Mouse (Mus musculus) effector memory CD4-positive, alpha-beta T cell, adult 7 months (primary cell): ENCODE data around the gene Serpina3k. TPM values are rescaled to one million over a fixed set of nuclear protein-coding genes. Genes with fewer than 3 reads are reported as not detected.

Experiments
- polyA plus RNA-seq: library from polyadenylated mRNA; unstranded; fragments of 100-300 nt; shearing (Covaris generic); gene quantifications from one replicate; pipeline ENCODE4 v1.2.1, GENCODE M21; 2017

Gene Serpina3k
- polyA plus RNA-seq, result not detected

DNA sequence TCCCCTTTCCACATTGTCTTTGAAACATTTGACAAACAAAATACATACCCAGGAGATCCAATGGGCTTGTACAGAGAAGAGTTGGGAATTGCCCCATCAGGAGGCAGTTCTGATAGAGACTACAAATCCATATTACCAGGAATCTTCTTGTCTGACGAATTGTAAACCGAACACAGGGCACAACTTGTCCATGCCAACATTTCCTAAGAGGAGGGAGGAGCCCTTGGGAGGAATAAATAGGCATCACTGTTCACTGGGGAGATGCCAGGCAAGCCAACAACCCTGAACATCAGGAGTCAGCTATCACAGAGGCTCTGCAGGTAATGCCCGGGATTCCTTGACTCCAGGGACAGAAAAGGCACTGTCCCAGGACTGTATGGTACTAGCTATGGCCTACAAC is at the start of gene Serpina3k, which contains the start of gene Serpina3m:
Gene Serpina3k (plus strand): TSS at position 261 of the 400 bp plus-strand sequence.
Gene Serpina3m (plus strand): TSS at position 261 of the 400 bp plus-strand sequence.

DNA sequence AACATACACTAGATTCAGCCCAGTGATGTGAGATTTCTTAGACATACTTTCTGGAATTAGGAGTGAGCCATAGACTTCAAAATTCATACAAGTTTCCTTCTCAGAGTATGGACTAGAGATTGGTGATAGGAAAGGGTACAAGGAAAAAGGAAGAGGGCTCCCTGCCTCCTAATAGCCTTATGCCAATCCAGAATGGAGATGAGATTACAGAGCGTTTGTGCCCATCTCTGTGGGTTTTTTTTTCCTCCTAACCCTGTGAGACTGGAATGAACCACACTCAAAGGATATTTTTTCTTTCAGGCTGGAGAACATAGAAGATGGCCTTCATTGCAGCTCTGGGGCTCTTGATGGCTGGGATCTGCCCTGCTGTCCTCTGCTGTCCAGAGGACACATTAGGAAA is 24.0 kb upstream of the Serpina3k start, which contains the start of gene Serpina3j:
Gene Serpina3j (plus strand): TSS at position 301 of the 400 bp plus-strand sequence.

Other genes starting within 250 kb of the Serpina3k start
- gene Serpina5, start 237.4 kb upstream of the Serpina3k start, polyA plus RNA-seq, result not detected
- not detected for gene Serpina3a, start 225.8 kb upstream of the Serpina3k start, polyA plus RNA-seq
- not detected for gene Serpina3b, start 210.5 kb upstream of the Serpina3k start, polyA plus RNA-seq
- not detected for gene Serpina3c, start 184.6 kb upstream of the Serpina3k start, polyA plus RNA-seq
- gene Serpina3f, start 123.9 kb upstream of the Serpina3k start, polyA plus RNA-seq, result 7.6 TPM
- gene Serpina3g, start 102.2 kb upstream of the Serpina3k start, polyA plus RNA-seq, result 47.4 TPM
- not detected for gene Serpina3i, start 75.4 kb upstream of the Serpina3k start, polyA plus RNA-seq
- not detected for gene Serpina3j, start 23.9 kb upstream of the Serpina3k start, polyA plus RNA-seq
- not detected for gene Serpina3m, start within 50 bp of the Serpina3k start, polyA plus RNA-seq
- 0.26 TPM for gene Serpina3n, start 68.2 kb downstream of the Serpina3k start, polyA plus RNA-seq
- gene Gsc, start 134.8 kb downstream of the Serpina3k start, polyA plus RNA-seq, result not detected